Mouse (Mus musculus): ENCODE results near the gene Slc22a18.

Gene Slc22a18

DNA sequence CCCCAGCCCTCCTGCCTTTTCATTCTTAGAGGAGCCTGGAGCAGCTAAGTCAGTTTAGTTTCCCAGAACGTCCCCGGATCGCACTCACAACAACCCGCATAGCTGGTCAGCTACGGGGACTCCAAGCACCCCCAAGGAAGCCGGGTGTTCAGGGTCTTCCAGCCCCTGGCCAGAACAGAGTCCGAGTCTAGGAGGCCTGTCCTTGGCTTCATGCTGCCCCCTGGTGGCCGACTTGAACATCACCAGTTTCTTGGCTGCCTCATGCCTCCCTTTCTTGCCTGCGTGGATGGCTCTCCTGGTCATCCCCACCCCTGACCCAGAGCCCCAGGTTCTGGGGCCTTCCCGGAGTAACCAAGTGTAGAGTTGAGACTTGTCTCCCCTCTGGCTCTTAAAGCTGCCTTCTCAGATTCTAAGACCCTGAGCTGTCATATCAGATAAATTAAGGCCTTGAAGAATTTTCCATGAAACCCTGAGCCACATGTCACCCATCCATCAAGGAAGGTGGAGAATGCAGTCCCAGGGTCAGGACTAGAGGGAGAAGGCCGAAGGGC lies 9.6 kb upstream of the Slc22a18 start:
- peak; percentile 77 for DNase-seq

DNA sequence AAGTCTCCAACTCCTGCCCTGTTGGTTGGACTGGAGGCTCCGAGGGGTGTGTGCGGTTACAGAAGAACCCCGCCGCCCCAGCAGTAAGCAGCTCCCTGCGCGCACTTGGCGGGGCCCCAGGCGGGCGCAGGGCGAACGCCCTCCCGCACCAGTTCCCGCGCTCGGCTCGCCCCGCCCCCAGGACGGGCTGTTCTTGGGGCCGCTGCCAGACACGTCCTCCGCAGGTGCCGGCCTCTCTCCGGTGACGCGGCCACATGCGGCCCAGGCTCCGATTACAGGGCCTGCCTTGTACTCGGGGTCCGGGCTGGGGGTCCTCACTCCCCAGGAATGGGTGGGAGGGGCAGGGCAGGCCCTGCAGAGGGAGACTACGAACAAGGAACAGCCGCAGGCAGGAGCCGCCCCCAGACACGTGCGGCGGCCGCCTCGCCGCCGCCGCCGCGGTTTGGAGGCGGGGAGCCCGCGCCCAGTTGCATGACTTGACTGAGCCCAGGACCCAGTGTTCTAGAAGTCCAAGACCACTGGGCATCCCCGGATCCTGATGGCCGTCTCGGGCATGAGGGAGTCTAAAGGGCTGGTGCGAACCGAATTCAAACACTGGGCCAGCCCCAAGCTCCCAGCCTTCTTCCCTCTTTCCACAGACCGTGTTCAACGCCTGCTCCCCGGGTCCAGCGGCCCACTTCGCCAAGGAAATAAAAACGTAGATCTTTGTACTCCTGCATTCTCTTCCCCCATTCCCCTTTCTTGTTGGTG lies 8.6 kb upstream of the Slc22a18 start:
- peak; percentile 37 for DNase-seq

DNA sequence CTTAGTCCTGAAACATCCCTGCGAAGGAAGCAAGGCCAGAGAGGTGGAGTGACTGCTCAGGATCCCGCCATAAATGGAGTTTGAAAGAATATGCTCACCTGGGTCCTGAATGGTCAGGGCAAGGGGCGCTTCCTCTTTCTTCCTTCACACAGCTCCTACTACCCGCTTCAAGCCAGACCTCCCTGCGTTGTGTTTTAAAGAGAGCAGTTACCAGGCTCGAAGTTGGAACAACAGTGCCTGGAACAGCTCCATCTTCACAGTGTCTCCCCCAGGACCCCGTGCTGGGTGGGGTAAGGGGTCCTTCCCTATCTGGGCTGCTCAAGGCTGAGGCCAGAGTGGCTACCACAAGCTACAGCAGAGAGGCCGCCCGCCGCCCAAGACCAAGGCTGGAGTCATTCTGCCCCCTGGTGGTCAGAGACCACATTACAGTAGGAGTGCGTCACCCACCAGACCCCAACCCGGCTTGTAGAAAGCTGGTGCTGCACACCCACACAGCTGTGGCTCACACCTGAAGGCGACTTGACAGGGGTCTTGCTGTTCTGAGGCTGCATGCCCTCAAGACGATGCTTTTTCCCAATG lies 7.3 kb upstream of the Slc22a18 start:
- peak; percentile 82 for DNase-seq

DNA sequence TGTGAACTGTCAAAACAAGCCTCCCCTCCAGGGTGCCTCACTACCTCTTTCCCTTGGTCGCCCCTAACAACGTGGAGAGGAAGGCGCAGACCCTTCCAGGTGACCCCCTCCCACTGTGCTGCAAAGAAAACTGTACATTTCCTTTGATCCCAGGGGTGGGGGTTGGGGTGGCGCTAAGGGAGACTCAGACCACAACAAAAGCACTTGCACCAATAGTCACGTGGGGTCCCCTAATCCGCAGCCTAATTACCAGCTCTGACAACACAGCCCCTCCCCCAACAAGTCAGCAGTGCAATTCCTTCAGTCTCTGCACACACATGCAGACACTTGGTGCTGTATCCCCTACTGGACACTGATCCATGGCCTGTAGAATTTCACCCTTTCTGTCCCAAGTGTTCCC lies 5.8 kb upstream of the Slc22a18 start:
- DNase-seq = no peak

DNA sequence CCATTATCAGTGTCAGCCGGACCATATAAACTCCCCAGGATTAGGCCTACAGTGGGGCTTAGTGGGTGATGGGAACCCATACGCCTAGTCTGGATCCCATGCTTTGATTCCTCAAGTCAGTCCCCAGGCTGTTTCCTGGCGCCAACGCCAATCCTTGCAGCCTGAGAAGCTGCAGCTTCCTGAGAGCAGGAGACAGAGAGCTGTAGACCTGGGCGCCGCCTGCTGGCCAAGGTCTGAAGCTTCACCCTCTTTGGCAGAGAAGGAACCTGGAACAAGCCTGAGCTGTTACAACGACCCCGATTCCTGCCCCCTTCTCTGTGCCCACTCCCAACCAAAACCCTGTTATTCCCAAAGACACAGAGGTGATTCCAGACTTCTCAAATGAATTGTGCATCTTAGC lies 3.6 kb upstream of the Slc22a18 start:
- DNase-seq = peak; percentile 82

DNA sequence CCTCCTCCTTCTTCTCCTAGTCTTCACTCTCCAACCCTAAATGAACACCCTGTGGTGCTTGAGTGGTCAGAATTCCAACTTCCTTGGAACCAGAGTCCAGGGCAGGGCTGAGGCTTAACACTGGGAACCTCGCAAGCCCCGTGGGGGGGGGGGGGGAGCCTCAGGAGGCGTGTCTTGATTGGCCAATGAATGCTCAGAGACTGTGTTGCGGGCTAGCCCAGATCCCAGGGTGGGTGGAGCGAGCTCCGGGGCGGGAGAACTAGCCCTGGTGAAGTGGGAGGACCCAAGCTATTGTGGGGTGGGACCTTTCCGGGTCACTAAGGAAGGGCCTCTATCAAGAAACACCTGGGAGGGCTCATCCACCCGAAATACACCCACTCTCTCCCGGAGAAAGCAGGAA lies 1.3 kb downstream of the Slc22a18 start:
- no peak for DNase-seq

DNA sequence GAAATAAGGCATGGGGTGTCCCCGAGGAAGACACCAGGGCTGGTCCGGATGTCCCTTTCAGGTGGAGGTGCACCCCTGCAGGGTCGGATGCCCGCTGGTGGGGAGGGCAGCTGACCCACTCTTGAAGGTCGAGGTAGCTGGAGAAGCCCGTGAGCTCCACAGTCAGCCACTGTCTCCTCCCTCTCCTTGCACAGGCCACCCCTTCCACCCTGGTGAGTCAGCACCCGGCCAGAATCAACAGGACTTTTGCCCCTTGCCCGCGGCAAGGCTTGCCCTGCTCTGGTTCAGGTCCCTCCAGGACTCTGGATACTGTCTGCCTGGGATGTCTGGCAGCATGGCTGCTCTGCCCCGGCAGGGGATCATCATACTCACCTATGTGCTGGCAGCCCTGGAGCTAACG lies 2.3 kb downstream of the Slc22a18 start:
- DNase-seq = no peak

DNA sequence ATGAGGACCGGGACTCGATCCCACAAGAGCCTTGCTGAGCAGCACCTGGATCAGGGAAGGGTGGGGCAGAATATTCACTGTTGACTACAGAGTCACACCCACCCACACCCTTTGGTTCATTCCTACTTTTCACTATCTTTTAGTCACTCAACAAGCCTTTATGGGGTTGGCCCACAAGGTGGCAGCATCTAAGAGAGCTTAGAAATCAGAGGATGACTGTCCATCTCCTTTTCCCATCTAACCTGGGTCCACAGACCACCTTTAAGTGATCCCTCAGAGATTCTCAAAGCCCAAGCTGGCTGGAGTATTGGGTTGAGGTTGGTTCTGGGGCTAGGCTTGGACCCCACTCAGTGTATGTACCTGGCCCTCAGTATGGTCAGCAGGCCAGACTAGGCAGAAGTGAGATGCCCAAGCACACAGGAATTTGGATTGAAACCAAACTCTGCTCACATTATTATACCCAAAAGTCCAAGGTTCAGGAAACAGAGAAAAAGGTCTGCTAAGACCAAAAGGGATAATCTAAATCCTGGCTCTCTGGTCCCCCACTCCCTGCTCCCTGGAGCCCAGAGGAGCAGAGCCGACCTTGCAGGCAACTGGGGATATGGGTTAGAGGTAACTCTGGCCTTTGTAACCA lies 3.3 kb downstream of the Slc22a18 start:
- no peak for DNase-seq

DNA sequence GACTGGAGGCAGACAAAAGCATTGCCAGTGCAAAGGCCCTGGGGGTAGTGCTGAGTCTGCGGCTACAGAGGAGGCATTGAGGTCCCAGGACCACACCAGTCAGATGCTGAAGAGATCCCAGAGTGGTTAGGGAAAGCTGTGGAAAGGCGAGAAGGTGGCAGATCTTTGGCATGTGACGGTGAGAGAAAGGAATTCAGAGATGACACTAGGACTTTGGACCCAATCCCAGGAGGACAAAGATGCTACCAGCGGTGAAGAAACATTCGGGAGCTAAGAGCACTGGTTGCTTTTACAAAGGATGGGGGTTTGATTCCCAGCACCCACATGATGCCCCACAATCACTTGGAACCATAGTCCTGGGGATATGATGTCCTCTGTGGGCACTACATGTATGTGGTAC lies 4.3 kb downstream of the Slc22a18 start:
- no peak for DNase-seq

DNA sequence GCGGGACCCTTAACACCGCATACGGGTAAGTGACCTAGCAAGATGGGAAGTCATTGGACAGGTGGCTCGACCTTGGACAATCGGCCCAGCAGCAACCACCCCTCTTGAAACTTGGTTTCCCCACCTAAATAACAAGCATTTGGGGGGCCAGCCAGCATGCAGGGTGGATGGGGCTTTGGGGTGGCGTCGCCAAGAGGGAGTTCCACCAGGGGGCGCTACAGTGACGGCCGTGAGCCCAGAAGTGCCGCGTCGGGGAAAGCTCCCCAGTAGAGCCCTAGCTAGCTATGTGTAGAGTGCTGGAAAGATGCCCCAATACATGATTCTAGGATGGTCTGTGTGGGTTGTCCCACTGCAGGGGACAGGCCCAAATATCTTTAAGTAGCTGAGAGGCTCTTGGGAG lies 7.0 kb downstream of the Slc22a18 start:
- peak; percentile 76 for DNase-seq

DNA sequence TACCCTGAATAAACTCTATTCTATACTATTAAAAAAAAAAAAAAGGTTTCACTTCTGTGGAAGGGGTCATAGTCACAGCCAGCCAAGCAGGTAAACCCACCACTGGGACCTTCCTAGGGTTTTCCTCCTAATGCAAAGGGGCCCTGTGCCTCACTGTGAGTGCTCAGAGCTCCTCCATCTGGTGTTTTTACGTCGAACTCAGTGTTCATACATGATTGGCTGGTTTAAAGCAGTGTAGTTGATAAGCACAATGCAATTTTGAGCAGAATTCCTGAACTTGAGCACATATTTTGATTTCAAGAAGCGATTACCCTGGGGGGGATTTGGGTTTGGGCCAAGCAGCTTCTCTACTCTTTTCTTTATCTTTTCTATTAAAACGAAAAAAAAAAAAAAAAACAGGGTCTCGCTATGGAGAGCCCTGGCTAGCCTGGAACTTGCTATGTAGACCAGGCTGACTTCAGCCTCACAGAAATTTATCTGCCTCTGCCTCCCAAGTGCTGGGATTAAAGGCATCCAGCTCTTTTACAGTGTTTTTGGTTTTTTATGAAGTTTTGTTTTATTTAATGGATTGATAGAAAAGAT lies 8.4 kb downstream of the Slc22a18 start:
- DNase-seq = no peak

DNA sequence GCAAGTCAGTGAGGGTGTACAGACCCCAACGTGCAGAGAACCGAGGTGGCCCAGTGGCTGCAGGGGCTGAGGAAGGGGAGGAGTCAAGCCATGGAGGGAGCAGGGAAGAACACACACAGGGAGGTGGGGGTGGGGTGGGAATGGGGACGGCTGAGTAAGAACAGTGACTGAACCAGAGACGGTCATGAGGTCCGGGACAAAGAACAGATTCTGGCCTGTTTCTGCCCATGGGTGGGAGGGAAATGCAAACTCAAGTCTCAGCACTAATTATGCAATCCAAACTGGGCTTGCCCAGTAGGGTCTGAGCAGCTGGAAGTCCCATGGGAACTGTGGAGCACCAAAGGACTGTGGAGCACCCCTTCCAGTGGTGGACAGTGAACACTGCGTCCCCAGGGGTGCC lies 9.0 kb downstream of the Slc22a18 start:
- no peak for DNase-seq

DNA sequence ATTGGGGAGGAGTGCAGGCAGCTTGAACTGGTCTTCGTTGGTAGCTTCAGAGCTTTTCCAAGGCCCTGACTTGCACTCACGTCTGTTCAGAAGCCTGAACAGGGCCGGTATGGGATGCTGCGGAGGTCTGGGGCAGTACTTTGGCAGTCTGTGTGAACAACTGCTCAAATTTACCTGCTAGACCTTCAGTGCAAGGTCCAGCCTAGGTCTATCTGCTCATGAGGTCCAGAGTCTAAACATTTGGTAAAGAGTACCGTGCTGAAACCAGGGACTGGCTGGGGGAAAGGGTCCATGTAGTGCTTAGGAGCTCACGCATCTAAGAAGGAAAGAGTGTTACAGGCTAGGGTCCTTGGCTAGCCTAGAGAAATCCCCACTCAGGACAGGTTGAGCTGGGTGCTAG lies 16.2 kb downstream of the Slc22a18 start:
- DNase-seq = no peak

DNA sequence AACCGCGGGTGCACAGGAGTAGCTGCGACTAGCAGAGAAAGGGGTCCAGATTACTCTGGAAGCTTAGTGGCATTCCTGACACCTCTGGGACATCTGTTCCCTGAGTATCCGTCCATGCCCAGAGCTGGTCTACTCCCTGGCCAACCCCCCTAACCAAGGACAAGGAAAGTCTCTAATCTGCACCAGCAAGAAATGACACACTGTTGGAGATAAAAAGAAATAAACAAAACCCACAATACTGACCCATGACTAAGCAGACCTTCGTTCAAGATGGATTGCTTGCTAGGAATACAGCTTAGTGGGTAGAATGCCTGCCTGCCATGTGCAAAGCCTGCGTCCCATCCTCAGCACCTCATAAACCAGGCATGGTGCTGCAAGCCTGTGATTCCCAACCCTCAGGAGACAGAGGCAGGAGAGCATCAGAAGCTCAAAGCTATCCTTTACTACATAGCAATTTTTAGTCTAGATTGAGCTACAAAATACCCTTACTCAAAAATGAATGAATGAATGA lies 20.1 kb downstream of the Slc22a18 start:
- DNase-seq = no peak

DNA sequence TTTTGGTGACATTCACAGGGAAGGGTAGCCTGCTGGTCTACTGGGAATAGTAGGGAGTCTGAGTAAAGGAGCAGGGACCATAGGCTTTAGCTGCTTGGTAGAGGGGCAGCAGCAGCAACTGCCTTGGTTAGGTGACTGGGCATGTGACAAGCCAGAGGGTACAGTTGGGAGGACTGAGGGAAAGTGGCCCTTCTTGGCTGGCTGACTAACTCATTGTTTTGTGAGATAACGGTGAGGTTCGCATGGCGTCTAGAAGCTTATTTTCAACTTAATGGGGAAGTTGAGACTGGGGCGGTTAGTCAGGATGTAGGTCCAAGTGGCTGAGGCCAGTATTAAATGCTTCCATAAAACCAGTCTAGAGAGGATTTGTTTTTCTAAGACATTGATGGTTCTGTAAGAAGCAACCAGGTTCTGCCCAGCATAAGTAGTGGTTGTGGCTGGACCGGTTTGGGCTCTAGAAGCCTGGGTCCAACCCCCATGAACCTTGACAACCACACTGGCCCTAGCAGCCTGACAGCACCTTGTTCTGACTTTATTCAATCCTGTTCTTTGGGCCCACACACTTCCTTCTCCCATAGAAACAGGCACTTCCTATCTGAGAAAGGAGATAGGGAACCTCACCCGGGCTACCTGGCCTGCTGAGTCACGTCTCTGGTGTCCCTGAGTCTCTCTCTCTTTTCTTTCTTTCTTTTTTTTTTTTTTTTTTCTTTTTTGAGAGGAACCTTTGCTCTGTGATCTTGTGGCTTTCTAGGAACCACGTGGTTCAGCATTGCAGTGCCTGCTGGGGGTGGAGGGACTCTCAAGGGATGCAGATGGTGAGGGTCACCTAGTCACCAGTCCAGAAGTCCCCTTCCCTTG lies 21.8 kb downstream of the Slc22a18 start:
- DNase-seq = no peak

DNA sequence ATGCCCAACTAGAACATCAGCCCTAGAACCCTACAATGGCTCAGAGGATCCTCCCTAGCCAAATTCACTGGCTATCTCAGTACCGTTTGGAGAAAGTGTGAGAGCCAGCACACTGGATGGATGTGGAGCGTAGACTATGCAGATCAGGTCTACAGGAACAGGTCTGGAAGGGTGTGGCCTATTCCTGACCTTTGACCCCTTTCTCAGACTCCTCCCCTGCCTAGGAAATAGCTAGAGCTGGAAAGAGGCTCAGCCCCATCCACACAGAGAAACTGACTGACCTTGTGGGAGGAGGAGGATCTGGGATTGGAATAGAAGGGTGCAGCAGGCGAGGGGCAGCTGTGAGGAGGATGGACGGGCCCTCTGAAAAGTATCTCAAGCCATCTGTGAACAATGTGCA lies 25.0 kb downstream of the Slc22a18 start:
- DNase-seq = no peak

DNA sequence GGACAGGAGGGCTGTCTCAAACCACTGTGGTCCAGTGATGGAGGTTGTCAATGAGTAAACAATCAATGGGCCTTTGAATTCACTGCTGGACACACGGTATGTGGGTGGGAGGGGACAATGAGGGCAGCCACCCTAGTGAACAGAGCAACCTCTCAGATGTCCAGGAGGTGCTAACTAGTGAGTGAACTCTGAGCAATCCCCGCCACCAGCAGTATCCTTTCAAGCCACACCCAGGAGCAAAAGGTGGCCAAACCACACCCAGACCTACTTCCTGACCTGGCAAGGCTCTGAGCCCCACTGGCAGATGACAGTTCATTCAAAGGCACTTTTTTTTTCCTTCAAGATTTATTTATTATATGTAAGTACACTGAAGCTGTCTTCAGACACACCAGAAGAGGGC lies 27.4 kb downstream of the Slc22a18 start:
- DNase-seq = no peak

DNA sequence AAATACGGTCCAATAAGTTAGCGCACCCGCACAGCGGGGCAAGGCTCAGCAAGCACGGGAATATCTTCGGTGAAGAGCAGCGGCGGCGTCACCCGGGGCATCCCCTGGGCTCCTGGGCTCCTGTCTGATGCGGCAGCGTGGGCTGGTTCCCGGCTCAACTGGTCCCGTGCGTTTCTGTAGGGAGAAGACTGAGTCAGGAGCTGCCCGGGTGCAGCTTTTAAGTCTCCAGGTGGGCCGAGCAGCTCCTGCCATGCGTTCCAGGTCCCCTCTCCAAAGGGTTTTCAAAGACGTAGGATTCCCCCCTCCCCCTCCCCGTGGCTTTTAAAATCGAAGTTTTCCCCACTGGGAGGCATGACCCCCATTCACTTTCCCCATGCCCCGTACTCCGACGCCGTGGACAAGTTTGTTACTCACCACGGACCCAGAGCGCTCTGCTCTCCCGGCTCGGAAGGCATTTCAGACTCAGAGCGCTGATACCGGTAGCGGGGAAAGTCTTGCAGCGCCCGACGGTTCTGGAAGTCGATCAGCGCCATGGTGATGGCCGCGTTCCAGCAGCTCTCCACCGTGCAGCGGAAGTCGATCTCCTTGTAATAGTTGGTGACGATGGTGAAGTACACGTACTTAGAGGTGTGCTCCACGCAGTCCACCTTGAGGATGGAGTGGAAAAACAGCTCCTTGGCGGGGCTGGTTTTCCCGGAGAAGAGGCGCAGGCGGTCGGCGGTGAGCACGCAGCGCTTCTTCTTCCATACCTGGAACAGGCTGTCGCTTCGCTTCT lies 28.3 kb downstream of the Slc22a18 start:
- DNase-seq = peak; percentile 33

DNA sequence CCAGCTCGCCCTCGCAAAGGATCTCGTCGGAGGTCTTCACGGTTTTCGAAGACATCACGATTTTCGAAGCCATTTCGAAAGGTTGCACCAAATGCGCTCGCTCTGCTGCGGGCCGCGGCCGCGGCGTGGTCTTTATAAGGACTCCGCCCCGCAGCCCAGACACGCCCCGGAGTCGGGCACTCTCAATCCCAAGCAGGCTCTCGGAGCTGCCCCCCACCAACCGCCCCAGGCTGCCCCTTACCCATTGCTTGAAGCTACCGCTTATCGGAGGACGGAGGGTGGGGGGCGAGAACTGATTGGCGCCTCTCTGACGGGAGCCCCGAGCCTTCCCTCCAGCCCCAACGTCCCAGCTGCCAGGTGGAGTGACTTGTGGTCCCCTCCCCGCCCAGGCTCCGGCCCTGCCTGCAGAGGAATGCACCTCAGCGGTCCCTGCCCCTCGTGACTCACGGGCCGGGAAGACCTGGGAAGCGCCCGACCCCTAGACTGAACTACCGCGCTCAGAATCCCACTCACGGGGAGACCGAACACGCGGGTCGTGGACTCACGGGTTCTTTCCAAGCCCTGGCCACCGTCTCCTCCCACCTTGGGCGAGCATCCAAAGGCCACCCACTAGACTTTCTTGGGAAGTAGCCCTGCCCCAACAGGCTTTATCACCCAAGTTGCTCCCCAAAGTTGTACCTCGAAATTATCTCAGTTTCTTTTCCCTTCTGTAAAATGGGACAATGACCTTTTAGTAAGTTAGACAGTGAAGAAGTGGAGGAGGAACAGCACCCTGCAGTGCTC lies 29.1 kb downstream of the Slc22a18 start, which contains the start of gene Phlda2:
Gene Phlda2 (minus strand): TSS at position 733 of the 783 bp plus-strand sequence.
- no peak for DNase-seq

DNA sequence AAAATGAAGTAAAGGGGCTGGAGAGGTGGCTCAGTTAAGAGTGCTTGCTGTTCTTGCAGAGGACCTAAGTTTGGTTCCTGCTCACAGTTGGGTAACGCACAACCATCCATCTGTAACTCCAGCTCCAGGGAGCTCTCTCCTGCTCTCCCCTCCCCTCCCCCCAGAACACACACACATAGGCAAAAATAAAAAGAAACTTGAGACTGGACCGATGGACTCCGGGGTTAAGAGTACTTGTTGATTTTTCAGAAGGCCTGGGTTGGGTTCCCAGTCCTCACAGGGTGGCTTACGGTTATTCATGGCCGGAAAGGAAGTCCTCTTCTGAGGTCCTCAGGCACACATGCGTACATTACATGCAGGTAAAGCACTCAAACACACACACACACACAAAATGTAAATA lies 30.4 kb downstream of the Slc22a18 start:
- DNase-seq = no peak

DNA sequence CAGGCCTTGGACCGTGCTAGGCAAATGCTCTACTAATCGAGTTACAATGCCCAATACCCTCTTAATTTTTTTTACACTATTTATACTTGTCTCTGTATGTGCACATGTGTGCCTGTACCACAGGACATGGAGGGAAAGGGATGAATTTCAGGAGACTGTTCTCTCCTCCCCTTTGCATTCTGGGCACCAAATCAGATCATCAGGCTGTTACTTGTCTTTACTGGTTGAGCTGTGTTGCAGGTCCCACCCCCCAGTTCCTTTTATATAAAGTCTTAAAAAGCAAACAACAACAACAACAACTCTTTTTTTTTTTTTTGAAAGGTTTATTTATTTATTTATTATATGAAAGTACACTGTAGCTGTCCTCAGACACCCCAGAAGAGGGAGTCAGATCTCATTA lies 31.9 kb downstream of the Slc22a18 start:
- DNase-seq = no peak

All from right cerebral cortex, postnatal 14 days (tissue).